Mouse (Mus musculus): ENCODE data around the gene D630023F18Rik.

DNA sequence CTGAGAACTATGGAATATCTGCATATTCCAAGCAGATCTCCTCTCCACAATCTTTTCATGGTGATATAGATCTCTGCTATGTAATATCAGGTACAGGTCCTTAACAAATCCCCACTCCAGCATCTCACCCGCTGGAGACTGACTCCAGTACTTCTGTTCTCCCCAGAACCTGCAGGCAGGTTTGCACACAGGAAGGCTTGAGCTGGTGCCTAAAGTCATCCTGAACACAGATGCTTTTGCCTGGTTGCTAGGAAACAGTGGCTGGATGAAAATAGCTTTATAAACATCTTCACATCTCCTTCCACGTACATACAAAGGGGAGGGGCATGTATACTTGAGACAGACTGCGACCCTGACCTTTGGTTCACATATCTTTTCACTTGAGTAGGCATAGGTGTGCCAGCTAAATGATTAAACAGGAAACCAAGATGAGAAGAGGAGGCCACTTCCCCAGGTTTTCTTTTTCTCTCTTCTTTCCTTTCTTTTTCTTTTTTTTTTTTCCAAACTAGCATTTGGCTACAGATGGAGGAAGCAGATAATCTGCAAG, 6.7 kb upstream of the D630023F18Rik start:
- TF ChIP-seq CTCF (IDR thresholded peaks at IDR 0.05) (no peak), EP300 (IDR thresholded peaks at IDR 0.05) (no peak)
